Mouse (Mus musculus) c-Kit-positive CD71-positive TER-119-positive erythroid progenitor cells, embryonic 14.5 days (primary cell): ENCODE data around the gene Cyth2.

Experiments
- DNase-seq: peaks from one replicate; pipeline ENCODE4 v3.0.0-alpha.2; 2013; ENCODE audit warnings: low spot score

Gene Cyth2

DNA sequence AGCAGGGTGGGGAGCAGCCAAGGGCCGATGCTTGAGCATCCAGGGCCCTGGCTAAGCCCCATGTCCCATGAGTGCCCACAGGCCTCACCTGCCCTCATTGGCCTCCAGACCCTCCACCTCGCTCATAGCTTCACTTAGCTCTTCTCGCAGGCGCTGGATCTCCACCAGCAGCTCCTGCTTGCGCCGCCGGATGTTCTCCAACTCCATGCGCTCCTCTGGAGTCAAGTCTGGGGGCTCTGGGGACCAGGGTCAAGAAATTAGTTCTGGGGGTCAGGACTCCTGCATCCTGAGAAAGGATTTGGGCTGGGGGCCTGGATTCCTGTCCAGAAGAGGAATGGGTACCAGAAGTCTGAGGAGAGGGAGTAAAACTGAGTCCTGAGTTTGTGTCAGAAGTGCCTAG lies 1.5 kb downstream of the Cyth2 start:
- DNase-seq = no peak

DNA sequence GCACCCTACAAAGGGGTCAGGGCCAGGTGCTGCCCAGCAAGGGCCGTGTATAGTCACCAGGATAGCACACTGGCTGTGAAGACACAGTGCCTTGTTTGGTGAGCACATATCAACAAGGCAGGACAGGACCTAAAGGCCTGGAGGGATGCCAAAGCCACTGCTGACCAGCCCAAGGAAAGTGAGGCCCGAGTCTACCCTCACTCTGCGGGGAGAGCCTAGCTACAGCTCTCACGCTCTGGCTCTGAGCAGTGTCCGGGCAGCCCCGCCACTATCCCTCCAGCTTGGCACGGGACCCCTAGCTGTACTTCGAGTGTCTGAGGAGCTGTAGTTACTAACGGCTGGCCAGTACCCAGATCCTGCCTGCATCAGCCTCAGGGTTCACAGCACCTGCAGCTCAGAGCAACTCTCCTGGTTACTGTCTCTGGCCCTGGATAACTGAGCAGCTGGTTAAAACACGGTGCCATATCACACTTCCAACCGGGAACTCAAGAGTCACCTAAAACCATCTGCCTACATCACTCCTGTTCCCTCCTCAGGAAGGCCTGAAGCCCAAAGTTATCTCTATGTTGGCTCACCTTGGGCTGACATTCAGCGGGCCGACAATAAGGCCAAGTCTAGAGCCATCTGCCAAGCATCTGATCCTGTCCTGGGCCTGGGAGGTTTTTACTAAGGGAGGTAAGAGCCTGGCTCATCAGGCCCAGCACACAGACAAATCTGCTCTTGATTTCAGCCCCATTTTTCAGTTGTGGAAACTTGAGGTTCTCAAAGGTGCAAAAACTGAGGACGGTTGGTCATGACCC lies 4.9 kb downstream of the Cyth2 start:
- no peak for DNase-seq

DNA sequence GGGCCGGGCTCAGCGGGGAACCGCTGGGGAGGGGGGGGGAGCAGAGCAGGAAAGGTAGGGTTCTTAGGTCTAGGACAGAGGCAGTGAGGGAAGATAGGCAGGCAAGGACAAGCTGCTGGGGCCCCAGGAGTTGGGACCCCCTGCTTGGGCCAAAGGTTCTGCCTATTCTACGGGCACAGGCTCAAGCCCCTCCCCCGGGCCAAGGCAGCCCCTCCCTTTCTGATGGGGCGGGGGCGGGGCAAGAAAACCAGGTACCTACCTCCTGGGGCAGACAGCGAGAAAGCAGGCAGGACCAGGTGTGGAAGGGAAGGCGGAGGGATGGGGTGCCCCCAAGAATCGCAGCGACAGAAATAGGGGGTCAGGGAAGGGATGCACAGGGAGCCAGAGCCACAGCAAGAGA lies 5.9 kb downstream of the Cyth2 start:
- DNase-seq = no peak

DNA sequence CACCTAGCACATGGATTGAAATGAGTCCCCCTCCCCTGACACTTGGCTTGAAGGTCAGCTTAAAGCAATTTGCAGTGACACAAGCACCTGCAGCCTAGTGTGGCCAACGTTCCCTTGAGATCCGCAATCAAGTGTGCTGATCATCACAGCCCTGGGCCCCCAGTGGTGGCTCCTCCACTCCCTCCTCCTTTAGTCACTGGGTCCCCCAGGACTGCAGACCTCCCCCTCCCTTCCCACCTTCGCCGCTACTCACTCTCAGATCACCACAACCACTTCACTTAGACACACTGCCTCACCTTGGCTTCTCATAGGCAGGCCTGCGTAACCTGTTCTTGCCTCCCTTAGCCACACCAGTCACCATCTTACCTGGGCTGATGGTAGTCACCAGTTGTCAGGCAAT lies 8.4 kb downstream of the Cyth2 start:
- DNase-seq = no peak

DNA sequence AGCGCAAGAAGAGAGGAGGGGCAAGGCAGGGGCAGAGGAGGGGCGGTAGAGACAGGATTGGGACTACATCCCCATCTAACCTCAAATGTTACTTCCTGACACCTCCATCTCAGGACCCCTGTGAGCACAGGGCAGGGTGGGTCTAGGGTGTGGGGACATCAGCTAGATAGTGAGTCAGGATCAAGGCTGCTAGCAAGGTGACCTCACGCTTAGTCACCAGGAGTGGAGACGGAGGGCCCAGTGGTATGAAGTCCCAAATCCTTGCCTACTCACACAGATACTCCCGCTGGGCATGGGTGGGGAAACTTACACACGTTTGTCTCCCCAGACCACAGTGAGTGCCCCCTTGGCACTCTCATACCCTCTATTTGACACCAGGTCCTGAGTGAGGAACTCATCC lies 11.8 kb downstream of the Cyth2 start:
- DNase-seq = no peak

DNA sequence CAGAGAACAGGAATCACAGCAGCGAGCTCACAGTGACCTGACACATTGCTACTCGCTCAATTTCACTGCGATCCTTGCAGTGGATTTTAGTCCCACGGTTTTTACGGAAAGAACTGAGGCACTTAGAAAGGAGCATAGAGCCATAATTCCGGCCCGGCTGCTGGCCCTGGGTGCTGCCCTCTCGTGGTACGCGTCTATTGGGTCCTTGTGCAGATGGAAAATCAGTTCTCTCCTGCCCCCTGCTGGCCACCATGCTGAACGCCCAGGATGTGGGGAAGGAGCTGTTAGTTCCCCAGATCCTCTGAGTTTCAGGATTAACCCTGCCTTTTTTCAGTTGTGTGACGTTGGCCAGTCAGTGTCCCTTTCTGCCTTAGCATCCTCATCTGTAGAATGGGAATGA lies 13.0 kb downstream of the Cyth2 start:
- peak; percentile 90 for DNase-seq

DNA sequence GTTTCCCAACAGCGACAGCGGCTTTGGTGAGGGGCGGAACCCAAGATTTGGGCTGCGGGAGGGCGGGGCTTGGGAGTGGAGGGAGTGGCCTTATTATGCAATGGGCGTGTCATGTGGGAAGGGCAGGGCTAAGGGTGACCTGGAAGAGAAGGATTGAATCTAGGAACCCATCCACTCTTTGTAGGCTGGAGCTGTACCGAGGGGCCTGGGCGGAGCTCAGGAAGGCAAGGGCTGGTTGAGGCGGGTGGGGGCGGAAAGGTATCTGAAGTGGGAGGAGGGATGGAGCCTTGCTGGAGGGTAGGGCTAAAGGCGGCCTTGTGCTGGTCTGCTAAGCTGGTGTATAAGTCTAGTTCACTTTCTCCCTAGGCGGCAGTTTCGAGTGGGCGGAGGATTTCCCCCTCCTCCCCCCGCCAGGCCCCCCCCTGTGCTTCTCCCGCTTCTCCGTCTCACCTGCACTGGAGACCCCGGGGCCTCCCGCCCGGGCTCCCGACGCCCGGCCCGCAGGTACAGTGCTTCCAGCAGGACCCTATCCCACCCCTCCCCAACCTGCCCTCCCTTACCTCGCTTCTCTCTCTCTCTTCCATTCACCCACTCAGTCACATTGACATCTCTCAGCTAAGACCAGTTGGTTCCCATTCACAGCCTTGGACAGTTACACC lies 13.7 kb downstream of the Cyth2 start:
- peak; percentile 75 for DNase-seq

DNA sequence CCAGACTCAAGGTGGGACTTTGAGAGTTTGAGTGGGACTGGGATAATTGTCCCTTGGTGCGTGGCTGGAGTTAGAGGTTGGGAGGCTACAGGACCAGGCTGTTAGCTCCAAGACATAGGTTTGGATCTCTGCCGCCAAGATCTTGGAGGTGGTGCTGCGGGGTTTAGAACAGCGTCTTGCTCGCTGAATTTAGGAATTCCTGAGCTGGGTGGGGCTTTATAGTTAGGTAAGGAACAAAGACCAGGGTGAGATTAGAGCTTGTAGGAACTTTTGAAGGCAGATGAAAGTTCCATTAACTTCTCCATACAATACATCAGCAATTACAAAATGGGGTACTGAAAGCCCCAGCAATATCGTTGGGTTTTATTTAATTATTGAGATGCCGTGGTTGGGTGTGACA lies 14.4 kb downstream of the Cyth2 start:
- DNase-seq = no peak

DNA sequence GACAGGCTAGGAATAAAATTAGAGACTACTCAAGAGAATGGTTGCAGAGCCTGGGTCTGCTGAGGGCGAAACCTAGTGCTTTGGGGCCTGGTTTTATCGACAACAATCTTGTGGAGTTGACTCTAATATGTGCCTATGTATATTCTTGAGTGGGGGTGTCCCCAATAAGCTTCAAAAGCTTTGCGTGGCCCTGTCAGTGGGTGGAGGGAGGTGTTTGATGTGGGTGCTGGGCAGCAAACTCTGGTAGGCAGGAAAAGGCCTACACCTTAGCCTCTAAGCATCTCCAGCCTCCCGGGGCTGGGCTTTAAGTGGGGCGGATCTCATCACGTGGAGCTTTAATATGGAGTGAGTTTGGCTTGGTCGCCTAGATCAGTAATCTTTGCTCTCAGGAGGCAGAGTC lies 15.4 kb downstream of the Cyth2 start:
- no peak for DNase-seq

DNA sequence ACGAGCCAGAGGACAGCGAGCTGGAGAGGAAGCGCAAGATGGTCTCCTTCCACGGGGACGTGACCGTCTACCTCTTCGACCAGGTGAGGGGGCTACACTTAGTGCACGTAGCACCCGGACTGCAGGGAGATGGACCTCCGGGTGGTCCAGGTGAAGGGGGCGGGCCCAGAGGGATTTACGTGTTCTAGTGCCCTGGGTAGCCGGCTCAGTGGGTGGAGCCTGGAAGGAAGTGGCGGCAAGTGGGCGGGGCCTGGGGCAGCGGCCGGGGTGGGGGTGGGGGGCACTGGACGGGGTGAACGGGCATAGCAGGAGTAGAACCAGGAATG lies 15.9 kb downstream of the Cyth2 start:
- DNase-seq = no peak

DNA sequence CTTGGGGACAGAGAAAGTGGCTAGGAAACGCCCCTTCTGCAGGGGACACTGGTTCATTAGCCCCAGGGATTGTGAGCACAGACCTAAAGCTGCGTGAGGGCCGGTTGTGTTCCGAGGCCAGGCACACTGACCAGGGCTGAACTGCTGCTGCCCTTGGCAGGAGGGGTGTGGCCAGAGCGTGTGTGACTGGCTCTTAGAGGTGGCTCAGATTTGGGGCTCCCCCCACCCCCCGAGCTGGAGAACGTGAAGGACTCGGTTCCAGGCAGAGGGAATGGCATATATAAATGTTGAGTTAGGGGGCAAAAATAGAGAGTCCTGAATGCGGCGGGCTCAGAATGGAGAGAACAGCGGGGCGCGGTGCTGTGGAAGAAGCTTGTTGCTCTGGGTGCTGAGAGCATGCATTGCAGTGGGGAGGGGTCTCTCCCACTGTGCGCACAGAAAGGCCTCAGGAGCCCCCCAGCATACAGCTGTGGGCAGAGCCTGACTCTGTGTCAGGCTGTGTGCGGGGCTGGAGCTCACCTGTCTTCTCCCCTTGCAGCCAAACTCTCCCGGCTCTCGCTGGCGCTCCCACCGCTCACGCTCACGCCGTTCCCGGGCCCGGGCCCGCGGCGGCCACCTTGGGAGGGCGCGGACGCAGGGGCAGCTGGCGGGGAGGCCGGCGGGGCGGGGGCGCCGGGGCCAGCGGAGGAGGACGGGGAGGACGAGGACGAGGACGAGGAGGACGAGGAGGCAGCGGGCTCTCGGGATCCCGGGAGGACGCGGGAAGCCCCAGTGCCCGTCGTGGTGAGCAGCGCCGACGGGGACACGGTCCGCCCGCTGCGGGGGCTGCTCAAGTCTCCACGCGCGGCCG lies 16.5 kb downstream of the Cyth2 start:
- no peak for DNase-seq

DNA sequence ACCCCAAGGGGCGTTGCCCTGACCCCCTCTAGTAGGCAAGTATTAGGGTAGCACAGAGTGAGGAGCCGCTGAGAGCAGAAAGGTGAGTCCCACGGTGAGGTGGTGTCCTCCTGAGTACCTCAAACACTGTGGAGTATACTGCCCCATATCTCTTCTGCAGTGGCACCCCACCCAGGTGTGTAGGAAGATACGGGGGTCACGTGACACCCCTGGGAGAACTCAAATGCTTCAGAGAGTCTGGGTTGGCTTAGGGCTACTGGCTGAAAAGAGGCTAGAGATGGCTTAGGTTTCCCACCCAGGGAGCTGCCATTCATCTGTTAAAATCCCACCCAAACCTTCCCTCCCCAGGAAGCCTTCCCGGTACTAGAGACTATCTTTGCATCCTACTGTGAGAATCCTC lies 17.4 kb downstream of the Cyth2 start:
- peak; percentile 79 for DNase-seq

DNA sequence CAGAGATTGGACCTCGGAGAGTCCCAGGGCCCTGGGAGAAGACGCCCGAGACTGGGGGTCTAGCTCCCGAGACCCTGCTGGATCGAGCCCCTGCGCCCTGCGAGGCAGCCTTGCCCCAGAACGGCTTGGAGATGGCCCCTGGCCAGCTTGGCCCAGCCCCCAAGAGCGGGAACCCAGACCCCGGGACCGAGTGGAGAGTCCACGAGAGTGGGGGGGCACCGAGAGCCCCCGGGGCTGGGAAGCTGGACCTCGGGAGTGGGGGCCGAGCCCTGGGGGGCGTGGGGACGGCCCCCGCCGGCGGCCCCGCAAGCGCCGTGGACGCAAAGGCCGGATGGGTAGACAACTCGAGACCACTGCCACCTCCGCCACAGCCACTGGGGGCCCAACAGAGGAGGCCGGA lies 19.4 kb downstream of the Cyth2 start:
- no peak for DNase-seq

DNA sequence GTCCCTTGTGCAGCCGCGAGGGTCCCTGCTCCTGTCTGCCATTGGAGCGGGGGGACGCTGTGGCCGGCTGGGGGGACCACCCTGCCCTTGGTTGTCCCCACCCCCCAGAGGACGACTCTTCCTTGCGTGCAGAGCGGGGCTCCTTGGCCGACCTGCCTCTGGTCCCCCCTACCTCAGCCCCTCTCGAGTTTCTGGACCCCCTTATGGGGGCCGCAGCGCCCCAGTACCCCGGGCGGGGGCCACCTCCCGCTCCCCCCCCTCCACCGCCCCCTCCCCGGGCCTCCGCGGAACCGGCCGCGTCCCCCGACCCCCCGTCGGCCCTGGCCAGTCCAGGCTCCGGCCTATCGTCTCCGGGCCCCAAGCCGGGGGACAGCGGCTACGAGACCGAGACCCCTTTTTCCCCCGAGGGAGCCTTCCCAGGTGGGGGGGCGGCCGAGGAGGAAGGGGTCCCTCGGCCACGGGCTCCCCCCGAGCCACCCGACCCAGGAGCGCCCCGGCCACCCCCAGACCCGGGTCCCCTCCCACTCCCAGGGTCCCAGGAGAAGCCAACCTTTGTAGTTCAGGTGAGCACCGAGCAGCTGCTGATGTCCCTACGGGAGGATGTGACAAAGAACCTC lies 20.3 kb downstream of the Cyth2 start:
- no peak for DNase-seq

DNA sequence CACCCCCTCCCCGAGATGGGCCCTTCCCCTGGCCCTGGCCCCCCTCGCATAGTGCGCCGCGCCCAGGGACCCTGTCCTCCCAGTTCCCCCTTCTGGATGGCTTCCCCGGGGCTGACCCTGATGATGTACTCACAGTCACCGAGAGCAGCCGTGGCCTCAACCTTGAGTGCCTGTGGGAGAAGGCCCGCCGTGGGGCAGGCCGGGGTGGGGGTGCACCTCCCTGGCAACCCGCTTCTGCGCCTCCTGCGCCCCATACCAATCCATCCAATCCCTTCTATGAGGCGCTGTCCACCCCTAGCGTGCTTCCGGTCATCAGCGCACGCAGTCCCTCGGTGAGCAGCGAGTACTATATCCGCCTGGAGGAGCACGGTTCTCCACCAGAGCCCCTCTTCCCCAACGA lies 21.1 kb downstream of the Cyth2 start:
- DNase-seq = no peak

DNA sequence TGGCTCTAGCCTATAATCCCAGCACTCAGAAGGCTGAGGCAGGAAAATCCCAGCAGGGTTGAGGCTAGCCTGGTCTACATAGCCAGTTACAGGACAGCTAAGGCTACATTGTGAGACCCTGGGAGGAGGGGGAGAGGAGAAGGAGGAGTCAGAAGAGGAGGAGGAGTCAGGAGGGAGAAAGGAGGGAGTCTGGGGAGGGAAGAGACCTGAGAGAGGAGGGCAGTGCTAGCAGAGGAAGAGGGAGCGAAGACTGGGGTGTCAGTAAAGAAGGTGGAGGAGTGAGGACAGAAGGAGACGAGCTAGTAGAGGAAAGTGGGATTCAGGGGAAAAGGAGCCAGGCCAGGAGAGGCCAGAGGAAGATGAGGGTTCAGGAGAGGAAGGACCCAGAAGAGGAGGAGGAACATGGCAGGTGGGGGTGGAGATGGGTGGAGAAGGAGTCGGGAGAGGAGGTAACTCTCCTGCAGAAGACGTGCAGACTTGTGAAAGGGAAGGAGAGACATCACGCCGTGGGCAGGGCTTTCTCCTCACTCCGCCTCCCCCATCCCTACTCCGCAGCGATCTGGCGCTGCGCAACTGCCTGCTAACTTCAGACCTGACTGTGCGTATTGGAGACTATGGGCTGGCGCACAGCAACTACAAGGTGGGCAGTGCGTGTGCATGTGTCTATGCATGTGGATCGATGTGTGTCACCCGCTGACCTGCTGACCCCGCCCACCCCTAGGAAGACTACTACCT lies 22.5 kb downstream of the Cyth2 start:
- no peak for DNase-seq

DNA sequence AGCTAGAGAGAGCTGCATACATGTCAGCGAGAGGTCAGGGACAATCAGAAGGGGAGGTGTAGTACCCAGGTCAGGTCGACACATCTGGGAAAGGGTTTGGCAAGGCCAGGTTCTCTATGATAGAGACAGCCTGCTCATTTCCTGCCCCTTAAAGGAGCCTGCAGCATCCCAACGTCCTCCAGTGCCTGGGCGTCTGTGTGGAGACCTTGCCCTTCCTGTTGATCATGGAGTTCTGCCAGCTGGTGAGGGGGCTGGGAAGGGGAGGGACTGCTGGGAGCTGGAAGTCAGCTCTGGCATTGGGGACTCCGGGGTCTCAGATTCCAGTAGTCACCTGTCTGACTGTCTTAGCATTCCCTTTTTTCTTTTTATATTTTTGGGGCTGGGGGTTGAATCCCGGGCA lies 23.7 kb downstream of the Cyth2 start:
- no peak for DNase-seq

DNA sequence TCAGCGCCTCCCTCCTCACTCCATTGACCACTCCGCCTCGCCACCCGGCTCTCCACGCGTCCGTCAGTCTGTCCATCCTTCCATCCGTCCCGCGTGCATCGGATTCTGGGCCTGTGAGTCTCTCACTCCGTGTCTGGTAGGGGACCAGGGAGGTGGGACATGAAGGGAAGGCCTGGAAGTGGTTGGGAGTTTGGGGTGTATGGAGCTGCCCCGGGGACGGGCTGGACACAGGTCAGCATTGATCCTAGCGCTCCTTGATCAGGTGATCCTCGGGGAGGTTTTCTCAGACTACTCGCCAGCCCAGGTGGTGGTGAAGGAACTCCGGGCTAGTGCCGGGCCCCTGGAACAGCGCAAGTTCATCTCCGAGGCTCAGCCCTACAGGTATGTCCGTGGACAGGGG lies 26.7 kb downstream of the Cyth2 start:
- no peak for DNase-seq

DNA sequence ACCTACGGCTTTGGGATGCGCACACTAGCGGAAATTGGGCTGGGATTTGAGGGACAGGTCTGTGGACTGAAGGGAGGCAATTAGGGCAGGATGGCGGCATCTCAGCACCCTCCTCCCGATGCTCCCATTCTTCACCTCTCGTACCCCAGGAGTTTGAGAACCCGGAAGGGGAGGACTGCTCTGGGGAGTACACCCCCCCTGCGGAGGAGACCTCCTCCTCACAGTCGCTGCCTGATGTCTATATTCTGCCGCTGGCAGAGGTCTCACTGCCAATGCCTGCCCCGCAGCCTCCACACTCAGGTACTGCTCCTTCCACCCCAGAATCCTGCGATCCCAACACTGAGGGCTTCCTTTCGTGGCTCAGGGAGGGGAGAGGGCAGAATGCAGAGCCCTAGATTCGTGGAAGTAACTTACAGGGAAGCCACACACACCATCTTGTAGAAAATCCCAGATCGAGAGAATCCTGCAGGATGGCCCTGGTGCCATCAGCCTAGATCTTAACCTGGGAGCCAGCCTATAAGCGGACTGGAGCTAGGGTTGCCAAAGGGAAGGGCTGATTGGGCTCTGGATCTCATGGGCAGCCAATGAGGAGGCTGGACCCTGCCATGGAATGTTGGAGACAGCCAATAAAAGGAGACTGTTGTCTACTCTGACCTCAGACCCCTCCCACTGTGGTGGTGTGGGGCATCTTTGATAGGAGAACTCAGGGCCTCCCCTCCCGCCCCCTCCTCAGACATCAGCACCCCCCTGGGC lies 27.5 kb downstream of the Cyth2 start:
- no peak for DNase-seq

DNA sequence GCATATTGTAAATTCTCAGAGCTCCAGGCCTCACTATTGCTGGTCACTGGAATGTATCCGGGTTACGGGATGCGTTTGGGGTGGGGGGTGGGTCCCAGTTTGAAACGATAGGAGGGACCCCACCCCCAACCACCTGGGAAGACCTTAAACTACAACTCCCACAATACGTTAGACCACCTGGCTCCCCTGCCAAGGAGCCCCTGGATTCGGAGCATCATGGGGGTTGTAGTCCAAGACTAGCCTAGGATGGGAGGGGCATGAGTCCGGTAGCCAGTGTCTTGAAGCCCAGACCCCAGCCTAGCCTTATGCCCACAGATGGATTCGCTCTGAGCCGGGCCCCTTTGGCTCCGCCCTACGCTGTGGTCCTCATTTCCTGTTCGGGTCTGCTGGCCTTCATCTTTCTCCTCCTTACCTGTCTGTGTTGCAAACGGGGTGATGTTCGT lies 28.2 kb downstream of the Cyth2 start:
- DNase-seq = no peak
